Mouse (Mus musculus): ENCODE measurements around the gene Dph7. TPM values are rescaled to one million over a fixed set of nuclear protein-coding genes. Genes with fewer than 3 reads are reported as not detected.
A peak's percentile ranks its signal among the peaks of the same experiment; 100 is the strongest.
"Not testable (repeated sequence)": the region's sequence is repeated elsewhere in the genome, so short reads cannot be mapped to it uniquely, and the experiment has no call there.

Dph7 gene
- total RNA-seq, 2 experiments from 2014 or later: 30.1 to 30.6 TPM

- peak; percentile 29 for DNase-seq
Measured at GRCm38 (mm10) chr2:24960910-24961309, 1.3 kb upstream of the Dph7 start.

GRCm38 (mm10) chr2:24970386-24970785, 8.2 kb downstream of the Dph7 start:
- DNase-seq: no peak
- intact Hi-C loops (cut with DNase I): no loop called here

More at GRCm38 (mm10) chr2:24960910-24961309, 1.3 kb upstream of the Dph7 start:
- intact Hi-C loops (cut with DNase I): no loop called here

GRCm38 (mm10) chr2:24974452-24974851, 12.3 kb downstream of the Dph7 start:
- intact Hi-C loops (cut with DNase I): not testable (repeated sequence)
- DNase-seq: peak; percentile 11

GRCm38 (mm10) chr2:24974906-24975703, 12.9 kb downstream of the Dph7 start, which contains the start of gene Mrpl41:
Mrpl41 (minus strand) TSS chr2:24975098.
- intact Hi-C loops (cut with DNase I): no loop called here
- DNase-seq: peak; percentile 98

- peak; percentile 71 for DNase-seq
- intact Hi-C loops (cut with DNase I): no loop called here
Measured at GRCm38 (mm10) chr2:24975704-24976297, 13.6 kb downstream of the Dph7 start, which contains the start of gene Pnpla7. Pnpla7 (plus strand) TSS chr2:24976033.

GRCm38 (mm10) chr2:24976960-24977359, 14.8 kb downstream of the Dph7 start:
- intact Hi-C loops (cut with DNase I): no loop called here
- no peak for DNase-seq

- intact Hi-C loops (cut with DNase I): no loop called here
- DNase-seq: no peak
Measured at GRCm38 (mm10) chr2:24987762-24988161, 25.6 kb downstream of the Dph7 start.

- DNase-seq: no peak
- intact Hi-C loops (cut with DNase I): no loop called here
Measured at GRCm38 (mm10) chr2:24995332-24995731, 33.1 kb downstream of the Dph7 start.

GRCm38 (mm10) chr2:24996471-24996870, 34.3 kb downstream of the Dph7 start:
- DNase-seq: no peak
- intact Hi-C loops (cut with DNase I): no loop called here

GRCm38 (mm10) chr2:25000544-25001235, 38.5 kb downstream of the Dph7 start:
- intact Hi-C loops (cut with DNase I): no loop called here
- peak; percentile 32 for DNase-seq

- intact Hi-C loops (cut with DNase I): no loop called here
- DNase-seq: peak; percentile 35
Measured at GRCm38 (mm10) chr2:25003946-25004786, 42.0 kb downstream of the Dph7 start.

GRCm38 (mm10) chr2:25006767-25007166, 44.6 kb downstream of the Dph7 start:
- intact Hi-C loops (cut with DNase I): no loop called here

GRCm38 (mm10) chr2:25008250-25008649, 46.0 kb downstream of the Dph7 start:
- intact Hi-C loops (cut with DNase I): no loop called here
- DNase-seq: no peak

More at GRCm38 (mm10) chr2:25006767-25007166, 44.6 kb downstream of the Dph7 start:
- DNase-seq: no peak

Small RNA genes within 50 kb of the gene (microRNA-seq; reads per million reads assigned to microRNA genes)
- not detected for gene Gm22875

Other genes starting within 250 kb of the Dph7 start
- 100 to 1,000 TPM; 113 to 119 TPM for gene Cacna1b, start 199.2 kb upstream of the Dph7 start, total RNA-seq (2021)
- 100 to 1,000 TPM; 118 to 122 TPM for gene Ehmt1, start 42.8 kb upstream of the Dph7 start, total RNA-seq (2021)
- 10 to 100 TPM; 51.4 to 53.4 TPM for gene Arrdc1, start 27.1 kb upstream of the Dph7 start, total RNA-seq (2021)
- 10 to 100 TPM; 66.4 to 72.3 TPM for gene Zmynd19, start 12.6 kb upstream of the Dph7 start, total RNA-seq (2021)
- gene Mrpl41, start 12.7 kb downstream of the Dph7 start, total RNA-seq (2021): 10 to 100 TPM; 66.1 to 69.2 TPM
- gene Pnpla7, start 13.6 kb downstream of the Dph7 start, total RNA-seq (2021): 1 to 10 TPM; 7.0 to 8.4 TPM
- gene Nsmf, start 92.0 kb downstream of the Dph7 start, total RNA-seq (2021): 100 to 1,000 TPM; 342 to 359 TPM
- not detected for gene Entpd8, start 117.9 kb downstream of the Dph7 start, total RNA-seq (2021)
- not detected for gene Noxa1, start 132.7 kb downstream of the Dph7 start, total RNA-seq (2021)
- gene Nrarp, start 218.4 kb downstream of the Dph7 start, total RNA-seq (2021): 10 to 100 TPM; 32.5 to 35.0 TPM
- gene Tor4a, start 234.5 kb downstream of the Dph7 start, total RNA-seq (2021): 1 to 10 TPM; 1.4 to 1.8 TPM
- gene Nelfb, start 249.1 kb downstream of the Dph7 start, total RNA-seq (2021): 10 to 100 TPM; 62.6 to 65.1 TPM